Mouse (Mus musculus) kidney, postnatal 36 days (tissue): ENCODE results near the gene Tuba3a.
"Not testable (repeated sequence)": the region's sequence is repeated elsewhere in the genome, so short reads cannot be mapped to it uniquely, and the experiment has no call there.

Experiments
- DNase-seq, 2 experiments: peaks; one replicate each; pipeline ENCODE4 v3.0.0; 2021 to 2022; ENCODE audit warnings: mixed read lengths in 2 of 2

Tuba3a gene

DNA sequence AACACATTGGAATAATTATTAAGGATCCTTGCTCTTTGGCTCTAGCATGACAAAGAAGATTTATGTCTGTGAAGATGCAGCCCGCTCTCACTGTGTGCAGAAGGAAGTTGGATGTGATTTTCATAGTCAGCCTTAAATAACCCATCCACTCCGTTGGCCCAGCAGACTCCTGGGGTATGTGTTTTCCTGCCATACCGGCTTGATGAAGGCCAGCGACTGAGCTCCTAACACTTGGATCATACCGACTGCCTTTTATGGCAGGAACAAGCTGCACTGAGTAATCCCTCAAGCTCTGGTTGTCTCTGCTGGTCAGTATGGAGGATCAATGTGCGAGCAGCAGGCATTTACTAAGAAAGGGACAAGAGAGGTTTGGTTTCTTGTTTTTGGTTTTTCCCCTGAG is 19.6 kb upstream of the Tuba3a start:
- DNase-seq, result no peak

DNA sequence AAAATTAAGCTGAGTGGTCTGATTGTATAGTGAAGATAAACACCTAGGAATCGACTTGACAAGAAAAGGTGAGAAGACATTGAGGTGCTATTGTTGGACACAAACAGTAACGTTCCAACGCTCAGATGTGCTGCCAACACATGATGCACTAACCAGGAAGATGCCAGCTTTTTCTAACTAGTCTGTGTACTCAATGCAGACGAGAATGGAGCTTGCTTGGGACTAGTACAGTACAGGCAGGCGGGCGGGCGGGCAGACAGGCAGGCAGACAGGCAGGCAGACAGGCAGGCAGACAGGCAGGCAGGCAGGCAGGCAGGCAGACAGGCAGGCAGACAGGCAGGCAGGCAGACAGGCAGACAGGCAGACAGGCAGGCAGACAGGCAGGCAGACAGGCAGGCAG is 18.6 kb upstream of the Tuba3a start:
- not testable (repeated sequence) for DNase-seq

DNA sequence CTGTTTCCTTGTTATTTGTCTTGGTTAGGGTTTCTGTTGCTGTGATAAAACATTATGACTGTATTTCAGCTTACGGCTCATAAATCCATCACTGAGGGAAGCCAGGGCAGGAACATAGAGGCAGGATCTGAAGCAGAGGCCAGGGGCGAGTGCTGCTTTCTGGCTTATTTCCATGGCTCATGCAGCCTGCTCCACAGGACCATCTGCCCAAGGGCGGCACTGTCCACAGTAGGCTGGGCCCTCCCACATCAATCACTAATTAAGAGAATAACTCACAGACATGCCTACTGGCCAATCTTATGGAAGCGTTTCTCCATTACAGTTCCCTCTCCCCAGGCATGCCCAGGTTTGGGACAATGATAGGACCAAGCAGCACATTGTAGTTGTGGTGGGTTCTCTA is 17.4 kb upstream of the Tuba3a start:
- no peak for DNase-seq

DNA sequence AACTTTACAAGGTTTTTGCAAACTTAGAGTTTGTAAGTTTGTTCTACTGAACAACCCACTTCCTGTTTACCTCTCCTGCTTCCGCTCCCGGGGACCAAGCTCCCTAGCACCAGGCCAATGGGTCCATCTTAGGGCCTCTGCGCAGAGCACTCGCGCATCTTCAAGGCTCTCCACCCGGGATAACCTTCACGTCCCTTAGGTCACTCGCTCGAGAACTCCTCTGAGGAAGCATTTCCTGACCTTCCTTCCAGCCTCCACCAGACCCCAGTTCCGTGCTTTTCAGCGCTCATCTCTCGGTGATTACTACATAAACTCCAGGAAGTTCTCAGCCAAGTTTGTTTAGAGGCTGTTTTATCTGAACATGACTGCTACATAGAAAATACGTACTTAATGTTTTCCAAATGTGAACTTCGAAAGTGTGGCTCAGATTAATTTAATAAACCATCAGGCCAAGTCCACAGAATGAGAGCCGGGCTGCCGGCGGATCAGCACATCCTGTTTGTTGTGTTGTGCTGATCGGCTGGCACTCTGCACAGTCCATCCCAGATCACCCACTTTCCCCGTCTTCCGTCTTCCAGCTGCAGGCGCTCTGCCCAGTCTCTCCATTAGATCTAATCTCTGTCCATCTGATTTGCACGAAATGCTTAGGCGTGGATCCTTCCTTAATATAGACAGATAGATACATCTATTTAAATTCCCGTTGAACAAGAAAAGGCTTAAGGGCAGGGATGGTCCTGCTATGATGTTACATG is 16.6 kb upstream of the Tuba3a start:
- DNase-seq, result peak; percentile 52 to 57

DNA sequence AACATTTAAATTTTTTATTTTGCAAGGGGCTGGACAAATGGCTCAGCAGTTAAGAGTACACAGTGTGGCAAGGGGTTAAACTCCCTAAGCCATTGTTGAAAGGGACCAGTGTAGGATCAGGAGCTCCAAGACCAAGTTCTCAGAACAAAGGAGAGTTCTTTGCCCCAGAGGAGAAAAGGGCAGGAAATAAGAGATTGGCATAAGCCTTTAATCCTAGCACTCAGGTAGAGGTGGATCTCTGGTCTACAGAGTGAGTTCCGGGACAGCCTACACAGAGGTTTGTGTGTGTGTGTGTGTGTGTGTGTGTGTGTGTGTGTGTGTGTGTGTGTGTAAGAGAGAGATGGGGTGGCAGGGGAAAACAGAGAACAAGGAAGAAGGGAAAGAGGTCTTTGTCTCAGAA is 15.1 kb upstream of the Tuba3a start:
- DNase-seq, result no peak

DNA sequence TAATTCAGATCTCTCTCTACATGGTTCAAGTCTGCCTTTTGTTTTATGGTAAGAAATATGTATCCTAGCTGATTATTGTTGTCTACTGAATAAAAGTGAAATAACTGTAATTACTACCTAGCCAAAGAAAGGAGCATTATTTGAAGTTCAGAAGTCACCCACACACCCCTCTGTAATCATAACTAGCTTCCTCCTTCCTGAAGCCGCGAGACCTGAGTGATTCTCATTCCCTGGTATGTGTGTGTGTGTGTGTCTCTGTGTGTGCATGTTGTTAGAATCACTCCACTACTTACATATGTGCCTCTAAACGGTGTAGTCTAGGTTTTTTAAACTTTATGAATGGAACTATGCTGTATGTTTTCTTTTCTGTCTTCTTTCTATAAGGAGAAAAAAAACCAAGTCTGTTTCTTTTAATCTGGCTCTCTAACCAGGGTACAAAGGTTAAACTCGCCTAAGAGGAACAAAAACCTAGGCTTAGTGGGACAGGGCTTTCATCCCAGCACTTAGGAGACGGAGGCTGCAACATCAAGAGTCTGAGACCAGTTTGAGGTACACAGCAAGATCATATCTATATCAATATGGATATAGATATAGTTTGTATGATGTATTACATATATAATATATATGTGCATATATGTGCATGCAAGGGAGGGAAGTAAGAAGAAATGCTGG is 11.4 kb upstream of the Tuba3a start:
- DNase-seq, result peak in 1 of 2 experiments; percentile 19

DNA sequence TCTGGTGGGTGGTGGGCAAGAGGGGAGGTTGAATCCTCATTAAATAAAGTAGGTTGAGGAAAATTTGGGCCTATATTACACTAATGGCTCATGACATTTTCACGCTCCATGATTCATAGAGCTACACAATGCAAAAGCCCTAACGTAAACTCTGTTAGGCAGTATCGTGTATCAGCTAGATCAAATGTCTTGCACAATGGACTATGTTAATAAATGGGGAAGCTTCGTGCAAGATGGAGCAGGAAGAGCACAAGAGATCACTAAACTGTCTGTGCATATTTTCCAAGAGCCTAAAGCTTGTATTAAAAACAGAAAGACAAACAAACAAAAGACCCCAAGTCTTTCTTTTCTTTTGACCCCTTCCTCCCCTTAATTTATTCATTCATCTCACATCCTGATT is 8.2 kb upstream of the Tuba3a start:
- DNase-seq, result no peak

DNA sequence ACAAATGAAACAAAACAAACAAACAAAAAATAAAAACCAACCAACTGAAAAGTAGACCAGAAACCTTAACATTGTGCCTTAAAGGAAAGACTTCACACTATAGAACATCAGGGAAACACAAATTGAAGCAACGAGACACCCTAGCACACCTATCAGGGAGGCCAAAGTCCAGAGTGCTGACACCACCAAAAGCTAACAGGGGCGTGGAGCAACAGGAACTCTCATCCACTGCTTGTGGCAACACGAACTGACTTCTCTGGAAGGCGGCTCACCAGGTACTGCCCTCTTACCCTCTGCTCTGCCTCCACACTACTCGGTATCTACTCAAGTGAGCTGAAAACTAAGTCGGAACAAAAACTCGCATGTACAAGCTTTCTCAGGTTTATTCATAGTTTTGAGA is 6.4 kb upstream of the Tuba3a start:
- DNase-seq, result no peak

DNA sequence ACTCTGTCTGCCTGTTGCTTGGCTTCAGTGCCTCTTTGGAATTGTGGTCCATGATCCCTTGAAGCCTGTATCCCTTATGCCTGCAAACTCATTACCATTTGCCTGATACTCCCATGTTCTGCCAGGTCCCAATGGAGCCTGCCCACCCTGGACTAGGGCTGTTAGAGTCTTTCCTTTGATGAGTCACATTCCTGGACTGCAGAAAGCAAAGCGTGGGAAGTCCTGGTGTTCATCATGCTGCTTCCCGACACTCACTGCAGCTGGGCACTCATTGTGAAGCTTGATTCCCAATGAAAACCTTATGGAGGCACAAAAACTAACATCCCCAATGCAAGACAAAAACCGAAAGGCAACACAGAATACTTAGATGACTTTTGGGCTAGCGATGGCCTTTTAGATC is 5.5 kb upstream of the Tuba3a start:
- DNase-seq, result no peak

DNA sequence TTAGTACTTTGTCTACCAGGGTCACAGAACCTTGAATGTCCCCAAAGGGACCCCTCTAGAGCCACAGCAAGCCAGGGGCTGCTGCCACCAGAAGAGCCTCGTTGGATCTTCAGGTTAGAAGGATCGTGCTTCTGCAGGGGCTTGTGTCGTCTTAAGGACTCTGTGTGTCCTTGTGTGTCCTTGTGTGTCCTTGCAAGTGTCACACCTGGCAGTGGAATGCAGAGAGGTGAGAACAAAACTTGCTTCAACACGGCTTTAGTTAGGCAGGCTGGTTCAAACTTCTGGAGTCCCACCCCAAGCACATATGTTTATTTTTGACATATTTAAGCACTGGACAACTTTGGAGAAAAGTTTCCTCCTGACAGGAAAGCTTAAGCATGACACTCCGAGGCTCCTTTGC is 2.9 kb upstream of the Tuba3a start:
- DNase-seq, result no peak

DNA sequence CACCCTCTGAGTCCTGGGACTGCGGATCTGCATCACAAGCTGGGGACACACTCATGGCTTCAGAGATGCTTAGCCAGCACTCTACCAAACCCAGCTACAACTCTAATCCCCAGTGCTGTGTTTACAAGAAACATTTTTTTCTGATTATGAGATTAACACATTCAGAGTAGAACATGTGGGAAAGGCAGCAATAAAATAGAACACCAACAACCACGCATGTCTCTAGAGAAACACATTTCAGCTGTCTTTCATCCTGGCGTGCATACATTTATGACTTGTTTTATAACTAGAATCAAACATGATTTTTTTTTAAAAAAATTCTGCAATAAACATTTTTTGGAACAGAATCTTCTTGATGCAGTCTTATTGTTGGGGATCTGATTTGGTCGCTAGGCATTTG is 1.1 kb upstream of the Tuba3a start:
- DNase-seq, result no peak

DNA sequence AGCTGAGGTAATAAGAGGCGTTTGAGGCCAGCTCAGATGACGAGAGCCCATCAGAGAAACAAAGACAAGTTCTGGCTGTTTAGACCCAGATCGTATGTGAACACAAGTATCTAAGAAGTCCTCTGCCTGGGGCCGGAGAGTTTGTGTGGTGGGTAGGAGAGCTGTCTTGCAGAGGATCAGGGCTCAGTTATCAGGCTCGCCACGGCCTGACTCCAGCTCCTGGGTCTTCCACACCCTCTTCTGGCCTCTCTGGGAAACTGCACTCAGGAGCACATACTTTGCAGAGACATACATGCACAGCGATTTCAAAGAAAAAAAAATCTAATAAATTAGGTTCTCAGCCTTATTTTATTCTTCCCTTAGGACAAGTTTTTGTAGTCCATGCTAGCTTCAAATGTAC is 1.1 kb downstream of the Tuba3a start:
- no peak for DNase-seq

DNA sequence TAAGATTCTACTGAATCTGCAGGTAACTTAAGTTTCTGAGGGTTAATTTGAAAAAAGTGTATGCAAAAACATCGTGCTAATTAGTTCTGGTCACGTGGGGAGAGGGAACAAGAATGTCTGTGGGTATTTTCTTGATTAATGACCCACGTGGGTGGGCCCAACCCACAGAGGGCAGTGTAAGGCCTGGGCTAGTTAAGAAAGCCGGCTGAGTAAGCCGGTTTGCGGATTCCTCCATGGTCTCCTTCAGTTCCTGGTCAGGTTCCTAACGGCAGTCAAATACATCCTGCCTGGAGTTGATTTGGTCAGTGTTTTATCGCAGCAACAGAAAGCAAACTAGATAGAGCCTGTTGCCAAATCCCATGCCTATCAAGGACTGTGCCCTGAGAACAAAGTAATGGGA is 1.6 kb downstream of the Tuba3a start:
- peak; percentile 43 to 49 for DNase-seq

DNA sequence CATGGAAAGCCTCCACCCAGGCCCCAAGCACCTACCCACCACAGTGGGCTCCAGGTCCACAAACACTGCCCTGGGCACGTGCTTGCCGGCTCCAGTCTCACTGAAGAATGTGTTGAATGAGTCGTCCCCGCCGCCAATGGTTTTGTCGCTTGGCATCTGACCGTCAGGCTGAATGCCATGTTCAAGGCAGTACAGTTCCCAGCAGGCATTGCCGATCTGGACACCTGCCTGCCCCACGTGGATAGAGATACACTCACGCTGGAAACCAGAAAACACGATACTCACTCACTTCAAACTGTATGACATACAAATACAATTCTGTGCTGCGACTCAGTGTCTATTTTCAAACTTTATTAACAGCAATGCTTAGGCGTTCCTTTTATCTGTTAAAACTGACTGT is 3.1 kb downstream of the Tuba3a start:
- DNase-seq, result not testable (repeated sequence)

DNA sequence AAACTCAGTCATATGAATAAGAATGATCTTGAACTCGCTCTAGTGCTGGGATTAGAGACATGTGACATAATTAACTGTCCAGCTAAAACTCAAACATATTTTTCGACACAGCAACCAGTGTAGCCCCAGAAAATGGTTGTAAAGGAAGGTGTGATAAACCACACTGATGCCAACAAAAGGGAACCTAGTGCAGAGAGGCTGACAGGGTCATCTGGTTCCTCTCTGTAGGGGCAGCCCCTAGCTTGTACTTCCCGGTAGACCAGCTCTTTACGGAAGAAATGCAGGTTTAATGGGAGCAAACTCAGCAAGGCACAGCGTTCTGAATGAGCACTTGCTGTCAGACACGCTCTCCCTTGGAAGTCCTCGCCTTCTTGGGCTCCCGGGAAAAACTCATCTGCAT is 6.1 kb downstream of the Tuba3a start:
- no peak for DNase-seq

DNA sequence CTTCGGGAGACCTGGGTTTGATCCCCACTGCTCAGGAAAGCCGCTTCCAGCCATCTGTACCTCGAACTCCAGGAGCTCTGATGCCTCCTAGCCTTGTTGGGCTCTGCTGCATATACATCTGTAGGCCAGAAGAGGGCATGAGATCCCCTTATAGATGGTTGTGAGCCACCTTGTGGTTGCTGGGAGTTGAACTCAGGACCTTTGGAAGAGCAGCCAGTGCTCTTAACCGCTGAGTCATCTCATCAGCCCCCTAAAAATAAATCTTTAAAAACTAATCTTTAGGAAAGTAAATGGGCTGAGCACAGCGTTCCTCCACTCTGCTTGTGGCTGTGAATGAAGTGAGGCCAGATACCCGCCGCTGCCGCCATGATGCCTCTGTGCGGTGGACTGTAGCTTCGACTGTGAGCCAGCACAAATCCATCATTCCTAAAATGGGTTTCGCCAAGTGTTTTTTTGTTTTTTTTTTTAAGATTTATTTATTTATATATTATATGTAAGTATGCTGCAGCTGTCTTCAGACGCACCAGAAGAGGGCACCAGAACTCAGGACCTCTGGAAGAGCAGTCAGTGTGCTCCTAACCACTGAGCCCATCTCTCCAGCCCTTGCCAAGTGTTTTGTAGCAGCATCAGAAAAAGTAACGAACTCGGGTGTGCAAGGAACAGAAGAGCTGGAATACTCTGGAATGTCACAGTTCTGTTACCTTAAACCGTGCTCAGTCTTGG is 10.8 kb downstream of the Tuba3a start:
- DNase-seq, result peak; percentile 66 to 80

DNA sequence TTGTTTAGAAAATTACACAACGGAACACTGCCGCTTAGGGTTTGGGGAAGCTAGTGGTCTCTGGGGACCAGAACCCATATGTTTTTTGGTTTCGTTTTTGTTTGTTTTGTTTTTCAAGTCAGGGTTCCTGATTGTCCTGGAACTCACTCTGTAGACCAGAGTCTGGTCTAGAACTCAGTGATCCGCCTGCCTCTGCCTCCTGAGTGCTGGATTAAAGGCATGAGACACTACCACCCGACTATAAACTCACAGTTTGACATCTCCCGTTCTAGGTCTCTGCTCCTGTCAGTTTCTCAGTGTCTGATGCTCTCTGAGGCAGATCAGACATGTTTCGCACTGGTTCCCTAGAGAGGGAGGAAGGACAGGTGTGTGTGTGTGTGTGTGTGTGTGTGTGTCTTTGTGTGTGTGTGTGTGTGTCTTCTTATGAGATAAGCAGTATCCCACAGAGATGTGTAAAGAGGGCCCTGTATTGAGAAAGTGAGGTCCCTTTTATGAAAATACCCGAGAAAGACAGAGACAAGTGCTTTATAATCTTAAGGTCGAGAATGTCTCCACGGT is 13.5 kb downstream of the Tuba3a start:
- no peak for DNase-seq

DNA sequence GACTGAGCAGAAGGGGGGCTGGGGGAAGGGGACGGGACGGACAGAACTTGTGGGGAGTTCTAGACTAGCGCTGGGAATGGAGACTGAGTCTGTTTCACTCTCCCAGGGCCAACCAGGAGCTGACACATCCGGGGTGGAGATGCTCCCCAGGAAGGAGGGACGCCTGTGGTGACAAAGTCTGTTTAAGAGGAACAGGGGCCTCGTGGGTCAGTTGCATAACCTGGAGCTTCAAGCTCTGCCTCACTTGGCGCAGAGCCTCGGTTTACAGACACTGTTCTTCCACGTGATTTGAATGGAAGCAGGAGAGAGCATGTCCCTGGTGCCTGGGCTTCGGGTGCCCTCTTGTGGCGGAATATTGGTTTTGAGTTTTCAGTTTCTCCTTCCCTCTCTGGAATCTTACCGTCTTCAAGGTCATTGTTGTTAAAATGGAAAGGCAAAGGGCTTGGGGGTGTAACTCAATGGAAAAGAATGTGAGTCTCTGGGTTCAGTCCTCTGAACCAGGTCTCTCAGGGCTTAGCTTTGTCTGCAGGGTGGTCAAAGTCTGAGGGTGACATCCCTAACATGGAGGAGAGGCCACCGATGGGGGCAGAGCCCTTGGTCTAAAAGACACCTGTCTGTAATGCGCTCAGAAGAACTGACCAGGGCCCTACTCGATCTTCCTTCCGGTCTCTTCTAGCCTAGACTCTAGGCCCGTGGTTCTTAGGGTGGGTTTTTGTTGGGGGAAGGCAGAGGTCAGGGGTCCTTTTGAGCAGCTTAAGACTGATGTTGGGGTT is 14.2 kb downstream of the Tuba3a start:
- DNase-seq, result peak; percentile 98

DNA sequence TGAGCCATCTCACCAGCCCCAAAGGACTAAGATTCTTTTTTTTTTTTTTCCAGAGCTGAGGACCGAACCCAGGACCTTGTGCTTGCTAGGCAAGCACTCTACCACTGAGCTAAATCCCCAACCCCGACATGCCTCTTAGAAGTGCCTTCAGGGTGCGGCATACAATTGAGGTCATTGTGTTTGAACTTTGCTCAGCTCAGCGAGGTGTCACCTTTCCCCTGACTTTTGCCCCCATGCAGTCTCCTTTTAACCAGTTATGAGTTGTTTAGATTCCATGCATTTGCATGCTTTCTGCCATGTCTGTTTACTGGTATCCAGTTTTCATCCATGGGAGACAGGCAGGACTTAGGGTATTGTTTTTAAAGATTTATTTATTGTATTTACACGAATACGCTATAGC is 17.0 kb downstream of the Tuba3a start:
- no peak for DNase-seq

DNA sequence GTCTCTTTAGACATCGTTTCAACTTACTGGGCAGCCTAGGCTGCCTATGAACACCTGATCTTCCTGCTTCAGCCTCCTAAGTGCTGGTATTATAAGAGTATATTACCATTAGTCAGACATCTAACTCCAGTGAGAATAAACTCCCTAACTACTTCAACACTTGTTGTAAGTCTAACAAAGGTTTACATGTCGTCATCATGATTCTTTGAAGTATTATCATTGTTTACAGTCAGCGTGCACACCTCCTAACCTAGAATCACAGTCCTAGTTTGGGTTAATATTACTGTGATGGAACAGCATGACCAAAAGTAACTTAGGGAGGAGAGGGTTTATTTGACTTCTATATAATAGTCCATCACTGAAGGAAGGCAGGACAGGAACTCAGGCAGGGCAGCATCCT is 18.4 kb downstream of the Tuba3a start:
- no peak for DNase-seq

DNA sequence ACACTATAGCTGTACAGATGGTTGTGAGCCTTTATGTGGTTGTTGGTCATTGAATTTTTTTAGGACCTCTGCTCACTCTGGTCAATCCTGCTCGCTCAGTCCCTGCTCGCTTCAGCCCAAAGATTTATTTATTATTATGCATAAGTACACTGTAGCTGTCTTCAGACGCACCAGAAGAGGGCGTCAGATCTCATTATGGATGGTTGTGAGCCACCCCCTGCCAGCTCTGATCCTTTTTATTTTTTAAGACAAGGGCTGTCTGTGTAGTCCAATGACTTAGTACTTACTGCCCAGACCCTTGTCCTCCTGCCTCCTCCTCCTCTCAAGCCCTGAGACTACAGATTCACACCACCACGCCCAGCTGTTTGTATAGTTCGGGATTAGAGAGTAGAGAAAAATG is 19.2 kb downstream of the Tuba3a start:
- DNase-seq, result not testable (repeated sequence)

DNA sequence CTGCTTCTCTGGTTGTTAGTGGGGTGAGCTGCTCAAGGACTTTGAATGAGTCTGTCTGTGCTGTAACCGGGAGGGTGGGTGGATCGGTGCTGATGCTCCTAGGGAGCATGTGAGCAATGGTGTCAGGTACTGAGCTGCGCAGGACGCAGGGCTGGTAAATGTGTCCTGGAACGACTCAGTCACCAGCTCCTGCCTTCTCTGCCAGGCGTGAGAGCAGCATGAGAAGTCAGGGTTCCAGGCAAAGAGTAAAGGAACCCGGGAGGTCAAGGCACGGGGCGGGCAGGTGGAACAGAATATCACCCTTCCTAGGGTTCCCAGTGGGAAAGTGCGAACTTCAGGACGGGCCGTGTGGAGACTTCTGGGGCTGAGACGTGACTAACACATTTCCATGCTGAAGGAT is 19.8 kb downstream of the Tuba3a start:
- DNase-seq, result no peak

DNA sequence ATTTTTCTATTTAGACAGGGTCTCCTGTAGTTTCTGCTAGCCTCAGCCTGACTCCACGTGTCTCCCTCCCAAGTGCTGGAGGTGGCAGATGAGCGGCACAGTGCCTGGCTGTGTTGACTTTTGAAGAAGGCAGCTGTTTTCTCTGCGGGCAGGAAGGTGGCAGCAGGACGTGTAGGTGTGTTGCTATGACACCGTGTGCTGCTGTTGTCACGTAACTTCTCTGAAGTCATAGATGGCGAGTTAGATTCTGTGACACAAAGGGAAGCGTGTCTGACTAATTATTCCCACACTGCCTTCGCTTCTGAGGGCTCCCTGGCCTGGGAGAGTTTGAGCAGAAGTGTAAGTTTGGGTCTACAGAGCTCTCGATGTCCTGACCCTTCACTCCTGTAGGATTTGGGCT is 20.6 kb downstream of the Tuba3a start:
- DNase-seq, result no peak
